Mouse (Mus musculus) myocyte (in vitro differentiated cells): ENCODE measurements around the gene Plekhm2. TPM values are rescaled to one million over a fixed set of nuclear protein-coding genes. Genes with fewer than 3 reads are reported as not detected.

Experiments used
- H3K27me3 ChIP-seq: one replicate; pipeline ENCODE4 v1.6.1; 2011; ENCODE audit not compliant: control insufficient read depth, insufficient read depth, insufficient read length
- H3K36me3 ChIP-seq: one replicate; pipeline ENCODE4 v1.6.1; 2011; ENCODE audit not compliant: control insufficient read depth, insufficient read depth
- H3K4me2 ChIP-seq: one replicate; pipeline ENCODE4 v1.6.1; 2011; ENCODE audit warnings: low read depth, control low read depth
- H3K4me3 ChIP-seq: one replicate; pipeline ENCODE4 v1.5.1; 2011; ENCODE audit warnings: mild to moderate bottlenecking, control low read depth, moderate library complexity
- H3K79me2 ChIP-seq: one replicate; pipeline ENCODE4 v1.6.1; 2011; ENCODE audit not compliant: control insufficient read depth, insufficient read depth
- H3ac ChIP-seq: one replicate; pipeline ENCODE4 v1.6.1; 2011; ENCODE audit not compliant: control insufficient read depth, insufficient read length
- CEBPB ChIP-seq: IDR thresholded peaks from 2 replicates; pipeline ENCODE4 v1.6.1; 2011; ENCODE audit warnings: mild to moderate bottlenecking, moderate library complexity; ENCODE audit not compliant: poor library complexity, insufficient read depth, severe bottlenecking
- E2F4 ChIP-seq: IDR thresholded peaks from one replicate; pipeline ENCODE4 v1.6.1; 2011; ENCODE audit warnings: mild to moderate bottlenecking, control low read depth, moderate library complexity; ENCODE audit not compliant: insufficient read depth
- MAX ChIP-seq: IDR thresholded peaks from one replicate; pipeline ENCODE4 v1.6.1; 2011; ENCODE audit warnings: low read depth, mild to moderate bottlenecking, control low read depth
- MYOD1 ChIP-seq, 3 experiments: IDR thresholded peaks; one replicate each; pipeline ENCODE4 v1.6.1; 2011; ENCODE audit warnings: control low read depth in 2 of 3, low read depth in 2 of 3, mild to moderate bottlenecking in 2 of 3, moderate library complexity in 1 of 3; ENCODE audit not compliant: insufficient read length in 2 of 3, control insufficient read depth in 1 of 3
- MYOG ChIP-seq, 3 experiments: IDR thresholded peaks; one replicate each; pipeline ENCODE4 v1.6.1; 2011; ENCODE audit warnings: control low read depth in 2 of 3, low read depth in 2 of 3, mild to moderate bottlenecking in 2 of 3; ENCODE audit not compliant: insufficient read length in 2 of 3, control insufficient read depth in 1 of 3, insufficient read depth in 1 of 3
- POLR2A ChIP-seq: IDR thresholded peaks from one replicate; pipeline ENCODE4 v1.6.1; 2011; ENCODE audit warnings: low read depth, mild to moderate bottlenecking, control low read depth, moderate library complexity; ENCODE audit not compliant: insufficient read length
- POLR2AphosphoS2 ChIP-seq: IDR thresholded peaks from one replicate; pipeline ENCODE4 v1.6.1; 2011; ENCODE audit warnings: low read depth, control low read depth; ENCODE audit not compliant: insufficient read length
- REST ChIP-seq: IDR thresholded peaks from one replicate; pipeline ENCODE4 v1.6.1; 2011; ENCODE audit warnings: mild to moderate bottlenecking, control low read depth, moderate library complexity; ENCODE audit not compliant: insufficient read depth, insufficient read length
- SRF ChIP-seq: IDR thresholded peaks from one replicate; pipeline ENCODE4 v1.6.1; 2011; ENCODE audit warnings: low read depth; ENCODE audit not compliant: control insufficient read depth, insufficient read length
- TCF12 ChIP-seq: IDR thresholded peaks from one replicate; pipeline ENCODE4 v1.6.1; 2011; ENCODE audit warnings: mild to moderate bottlenecking, control low read depth; ENCODE audit not compliant: poor library complexity, insufficient read depth, severe bottlenecking
- TCF3 ChIP-seq: IDR thresholded peaks from one replicate; pipeline ENCODE4 v1.6.1; 2011; ENCODE audit warnings: low read depth, control low read depth; ENCODE audit not compliant: insufficient read length
- USF1 ChIP-seq: IDR thresholded peaks from one replicate; pipeline ENCODE4 v1.6.1; 2011; ENCODE audit warnings: low read depth, mild to moderate bottlenecking, control low read depth, moderate library complexity
- polyA plus RNA-seq: library from polyadenylated mRNA; unstranded; fragments of >200 nt; fragmentation: generic; extraction: Trizol; gene quantifications from one replicate; pipeline ENCODE4 v1.2.1, GENCODE M21; 2012; ENCODE audit warnings: missing spikeins

Gene Plekhm2
- polyA plus RNA-seq, 1 experiment, result 20.4 TPM

DNA sequence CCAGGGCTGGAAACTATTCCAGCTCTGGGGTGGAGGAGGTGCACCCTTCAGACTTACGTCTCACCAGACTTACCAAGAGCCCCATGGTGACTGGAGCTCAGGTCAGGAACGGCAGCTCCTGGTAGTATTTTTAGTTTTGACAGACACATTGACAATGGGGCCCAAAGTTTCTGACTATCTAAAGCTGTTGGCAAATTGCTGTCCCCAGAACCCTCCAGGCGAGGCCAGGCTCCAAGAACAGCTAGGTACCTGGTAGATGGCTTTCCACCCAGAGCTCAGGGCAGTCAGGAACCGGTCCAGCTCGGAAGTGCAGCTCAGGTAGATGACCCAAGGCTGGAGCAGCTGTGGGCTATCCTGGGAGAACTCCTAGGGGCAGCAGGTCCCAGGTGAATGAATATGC is 37.2 kb downstream of the Plekhm2 start:
- Histone ChIP-seq H3ac (no peak overlapping the region), H3K36me3 (no peaks in the 10 kb centered on the region), H3K4me3 (no peak overlapping the region), H3K79me2 (no peaks in the 10 kb centered on the region), H3K4me2 (no peak overlapping the region), H3K27me3 (no peaks in the 10 kb centered on the region)
- no peak for TF ChIP-seq REST
- no peak for TF ChIP-seq POLR2A
- TF ChIP-seq USF1, result no peak
- no peak for TF ChIP-seq TCF3
- TF ChIP-seq MAX, result no peak
- no peak for TF ChIP-seq POLR2AphosphoS2
- TF ChIP-seq E2F4, result no peak
- no peak for TF ChIP-seq SRF
- TF ChIP-seq MYOG (IDR thresholded peaks at IDR 0.05; ENCODE audit: control insufficient read depth in 1 of 3, insufficient read depth in 1 of 3, insufficient read length in 2 of 3, low read depth in 2 of 3), result no peak

DNA sequence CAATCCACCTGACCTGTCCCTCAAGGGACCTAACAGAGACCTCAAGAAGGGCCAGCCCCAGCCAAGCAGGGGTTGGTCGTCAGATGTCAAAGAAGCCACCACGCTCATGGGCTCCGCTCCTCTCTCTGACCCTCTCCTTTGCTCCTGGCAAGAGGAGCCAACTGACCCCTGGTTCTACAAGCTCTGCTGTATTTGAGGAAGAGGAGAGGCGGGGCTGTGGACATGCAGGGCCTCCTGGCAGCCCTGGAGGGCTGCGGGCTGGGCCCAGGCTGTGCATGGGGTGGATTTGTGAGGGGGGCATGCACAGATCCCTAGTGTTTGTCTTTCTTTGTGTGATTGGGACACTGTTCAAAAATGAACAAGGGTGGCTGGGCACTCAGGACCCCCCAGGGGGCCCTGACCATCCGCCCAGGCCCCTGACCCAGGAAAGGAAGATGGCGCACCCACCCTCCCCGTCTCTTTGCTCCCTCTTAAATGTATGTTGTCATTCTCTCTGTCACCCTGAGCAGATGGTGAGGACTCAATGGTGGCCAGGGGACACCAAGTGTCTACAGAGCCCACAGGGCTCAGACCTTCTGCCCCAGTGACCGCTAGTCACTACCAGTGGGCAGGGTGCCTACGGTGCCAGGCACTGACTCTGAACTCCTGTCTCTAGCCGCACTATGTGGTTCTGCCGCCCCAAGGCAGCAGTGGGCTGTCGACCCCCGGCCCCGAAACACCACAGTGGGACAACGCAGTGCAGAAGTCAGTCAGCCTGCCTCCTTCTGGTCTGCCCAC is 38.7 kb downstream of the Plekhm2 start:
- Histone ChIP-seq H3K36me3 (no peaks in the 10 kb centered on the region), H3K27me3 (no peaks in the 10 kb centered on the region), H3K4me3 (no peak overlapping the region), H3K4me2 (no peak overlapping the region), H3K79me2 (no peaks in the 10 kb centered on the region), H3ac (no peak overlapping the region)
- TF ChIP-seq REST (no peak), MYOG (IDR thresholded peaks at IDR 0.05; ENCODE audit: control insufficient read depth in 1 of 3, insufficient read depth in 1 of 3, insufficient read length in 2 of 3, low read depth in 2 of 3) (no peak), MYOD1 (IDR thresholded peaks at IDR 0.05; ENCODE audit: control insufficient read depth in 1 of 3, insufficient read length in 2 of 3, low read depth in 2 of 3) (no peak), TCF12 (no peak), TCF3 (no peak), POLR2AphosphoS2 (no peak), USF1 (no peak), CEBPB (no peak), POLR2A (no peak), E2F4 (no peak), MAX (no peak), SRF (no peak)

DNA sequence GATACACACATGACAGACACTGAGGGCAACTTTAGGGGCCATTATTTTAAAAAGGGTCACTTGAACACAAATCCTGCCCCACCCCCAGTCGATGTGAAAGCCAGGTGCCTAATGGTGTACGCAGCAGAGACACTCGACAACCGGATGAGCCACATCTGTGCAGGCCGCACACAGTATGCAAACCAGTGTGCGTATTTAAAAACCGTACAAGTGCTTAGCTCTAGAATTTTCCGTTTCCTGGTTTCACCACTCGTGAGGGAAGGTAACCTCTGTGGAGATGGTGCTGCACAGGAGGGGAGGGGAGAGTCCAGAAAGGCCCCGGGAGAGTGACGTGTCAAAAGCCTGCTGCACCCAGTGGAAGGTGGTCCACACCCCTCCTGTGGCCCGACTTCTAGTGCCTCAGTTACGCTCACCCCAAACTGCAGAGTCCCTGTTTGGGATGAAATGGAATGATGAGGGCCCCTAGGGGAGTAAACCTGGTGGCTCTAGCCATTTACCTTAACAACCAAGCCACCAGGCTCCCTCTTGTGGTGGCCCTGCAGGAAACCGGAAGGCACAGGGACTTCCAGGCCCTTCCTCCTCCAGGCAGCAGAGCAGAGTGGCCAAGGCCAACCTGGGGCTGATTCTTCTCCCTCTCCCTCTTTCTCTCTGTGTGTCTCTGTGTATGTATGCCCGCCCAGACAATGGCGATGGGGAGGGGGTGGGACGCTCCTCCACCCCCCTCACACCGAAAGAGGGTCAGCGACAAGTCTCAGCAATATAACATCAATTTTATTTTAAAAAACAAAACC is 39.5 kb downstream of the Plekhm2 start:
- no peak overlapping the region for H3K4me3 ChIP-seq
- TF ChIP-seq POLR2A, result no peak
- no peak for TF ChIP-seq SRF
- H3K4me2 ChIP-seq, result no peak overlapping the region
- no peaks in the 10 kb centered on the region for H3K79me2 ChIP-seq
- H3K36me3 ChIP-seq, result no peaks in the 10 kb centered on the region
- H3ac ChIP-seq, result no peak overlapping the region
- H3K27me3 ChIP-seq, result no peaks in the 10 kb centered on the region

DNA sequence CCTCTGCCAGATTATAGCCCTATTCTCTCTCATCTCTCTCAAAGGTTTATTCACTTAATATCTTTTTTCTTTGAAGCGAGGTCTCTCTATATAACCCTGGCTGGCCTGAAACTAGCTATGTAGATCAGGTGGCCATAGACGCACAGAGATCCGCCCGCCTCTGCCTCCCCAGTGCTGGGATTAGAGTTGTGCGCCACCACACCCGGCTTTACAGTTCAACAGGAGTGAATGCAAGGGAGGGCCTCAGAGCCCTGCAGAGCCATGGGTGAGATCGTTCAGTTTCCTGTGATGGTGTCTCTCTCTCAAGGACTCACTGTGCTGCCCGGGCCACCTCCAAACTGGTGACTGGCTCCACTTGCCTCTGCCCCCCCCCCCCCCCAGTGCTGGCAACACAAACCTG is 40.6 kb downstream of the Plekhm2 start:
- H3K36me3 ChIP-seq, result no peaks in the 10 kb centered on the region
- TF ChIP-seq POLR2A (no peak), POLR2AphosphoS2 (no peak), TCF12 (no peak), USF1 (no peak), MAX (no peak), MYOD1 (IDR thresholded peaks at IDR 0.05; ENCODE audit: control insufficient read depth in 1 of 3, insufficient read length in 2 of 3, low read depth in 2 of 3) (no peak), TCF3 (no peak), E2F4 (no peak), REST (no peak), SRF (no peak), MYOG (IDR thresholded peaks at IDR 0.05; ENCODE audit: control insufficient read depth in 1 of 3, insufficient read depth in 1 of 3, insufficient read length in 2 of 3, low read depth in 2 of 3) (no peak), CEBPB (no peak)
- no peak overlapping the region for H3K4me2 ChIP-seq

DNA sequence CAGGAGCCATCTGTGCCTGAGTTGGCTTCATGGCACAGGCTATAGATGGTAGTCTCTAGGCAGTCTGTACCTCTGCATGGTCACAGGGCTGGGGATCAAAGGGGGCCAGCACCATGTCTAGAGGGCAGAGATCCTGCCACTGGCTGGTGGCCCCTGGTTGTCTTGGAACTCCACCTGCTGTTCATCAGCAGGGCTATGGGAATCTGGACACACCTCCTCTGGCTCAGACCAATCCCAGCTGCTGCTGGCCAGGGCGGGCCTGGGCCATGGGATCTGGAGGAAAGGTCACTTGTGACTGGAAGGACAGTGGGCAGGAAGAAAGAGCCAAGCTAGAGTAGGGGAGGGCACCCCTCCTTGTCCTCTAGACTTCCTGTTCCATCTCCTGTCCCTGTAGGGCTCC is 41.0 kb downstream of the Plekhm2 start, which contains the start of gene Slc25a34:
Gene Slc25a34, minus strand, starts transcription at position 156 of the 400 bp plus-strand sequence.
- Histone ChIP-seq H3K36me3 (no peaks in the 10 kb centered on the region), H3K4me2 (no peak within 1 kb of the TSS), H3ac (no peak within 1 kb of the TSS), H3K79me2 (no peaks in the 10 kb centered on the region), H3K4me3 (no peak within 1 kb of the TSS), H3K27me3 (no peaks in the 10 kb centered on the region)
- TF ChIP-seq MYOD1 (IDR thresholded peaks at IDR 0.05; ENCODE audit: control insufficient read depth in 1 of 3, insufficient read length in 2 of 3, low read depth in 2 of 3), result peak in 1 of 3 experiments; percentile 27
- no peak for TF ChIP-seq USF1

More for the DNA sequence above, 40.6 kb downstream of the Plekhm2 start:
- H3K27me3 ChIP-seq, result no peaks in the 10 kb centered on the region
- no peak overlapping the region for H3ac ChIP-seq
- H3K4me3 ChIP-seq, result no peak overlapping the region
- no peaks in the 10 kb centered on the region for H3K79me2 ChIP-seq
